Mouse (Mus musculus) hindlimb bud, embryonic 11.5 days (tissue): ENCODE measurements at regions not wholly inside any gene's neighbourhood (a gene's known extent, or its start where the extent isn't known, plus 50 kb on each side); places are given as distances from the start of the nearest gene placed in this dataset.

Experiments used
- DNase-seq: peaks from one replicate; pipeline ENCODE4 v3.0.0-alpha.2; 2012; ENCODE audit warnings: low read depth, low spot score; ENCODE audit errors: extremely low spot score

- no peak for DNase-seq
Measured at GRCm38 (mm10) chr12:56275556-56276242, 70.0 kb downstream of the Mbip start.

GRCm38 (mm10) chr12:56265049-56265448 lies 80.6 kb downstream of the Mbip start:
- DNase-seq = no peak

GRCm38 (mm10) chr12:56261471-56261870 lies 84.2 kb downstream of the Mbip start:
- no peak for DNase-seq

- no peak for DNase-seq
Measured at GRCm38 (mm10) chr12:56258401-56259050, 87.2 kb downstream of the Mbip start.

GRCm38 (mm10) chr12:56256243-56256881 lies 89.3 kb downstream of the Mbip start:
- DNase-seq = no peak

GRCm38 (mm10) chr12:56252612-56253444 lies 92.9 kb downstream of the Mbip start:
- no peak for DNase-seq

GRCm38 (mm10) chr12:56250262-56250661 lies 95.4 kb downstream of the Mbip start:
- DNase-seq = no peak

GRCm38 (mm10) chr12:56246406-56246805 lies 99.3 kb downstream of the Mbip start:
- no peak for DNase-seq

- DNase-seq = no peak
Measured at GRCm38 (mm10) chr12:56242803-56243202, 102.9 kb downstream of the Mbip start.

GRCm38 (mm10) chr12:56241735-56242134 lies 104.0 kb downstream of the Mbip start:
- peak; percentile 44 for DNase-seq

GRCm38 (mm10) chr12:56240206-56240605 lies 105.5 kb downstream of the Mbip start:
- DNase-seq = no peak

GRCm38 (mm10) chr12:56234571-56234970 lies 111.1 kb downstream of the Mbip start:
- DNase-seq = no peak

- no peak for DNase-seq
Measured at GRCm38 (mm10) chr12:56233209-56233608, 112.5 kb downstream of the Mbip start.

GRCm38 (mm10) chr12:56224142-56224895 lies 121.4 kb downstream of the Mbip start:
- DNase-seq = no peak

- DNase-seq = no peak
Measured at GRCm38 (mm10) chr12:56193524-56193923, 152.2 kb downstream of the Mbip start.

- no peak for DNase-seq
Measured at GRCm38 (mm10) chr12:56189562-56189961, 156.1 kb downstream of the Mbip start.

- no peak for DNase-seq
Measured at GRCm38 (mm10) chr12:56160736-56161135, 185.0 kb downstream of the Mbip start.

GRCm38 (mm10) chr12:56144359-56144758 lies 201.3 kb downstream of the Mbip start:
- DNase-seq = no peak

GRCm38 (mm10) chr12:56143789-56144188 lies 201.9 kb downstream of the Mbip start:
- DNase-seq = no peak

- no peak for DNase-seq
Measured at GRCm38 (mm10) chr12:56114446-56114845, 231.2 kb downstream of the Mbip start.

GRCm38 (mm10) chr12:56081406-56081805 lies 245.3 kb downstream of the Brms1l start:
- DNase-seq = no peak
